Mouse (Mus musculus) CD4-positive, CD25-positive, alpha-beta regulatory T cell, adult 2 months (primary cell): Measurements from ENCODE around the gene Crym.

Experiments used
- DNase-seq: peaks from one replicate; pipeline ENCODE4 v3.0.0-alpha.2; 2012; ENCODE audit warnings: low read depth, low spot score

The Crym gene

GRCm38 (mm10) chr7:120163581-120164251 lies 38.2 kb downstream of the Crym start:
- DNase-seq = no peak

- DNase-seq = no peak
Observed at GRCm38 (mm10) chr7:120158121-120158613, 43.7 kb downstream of the Crym start.

- no peak for DNase-seq
Observed at GRCm38 (mm10) chr7:120157575-120158061, 44.3 kb downstream of the Crym start.

DNA sequence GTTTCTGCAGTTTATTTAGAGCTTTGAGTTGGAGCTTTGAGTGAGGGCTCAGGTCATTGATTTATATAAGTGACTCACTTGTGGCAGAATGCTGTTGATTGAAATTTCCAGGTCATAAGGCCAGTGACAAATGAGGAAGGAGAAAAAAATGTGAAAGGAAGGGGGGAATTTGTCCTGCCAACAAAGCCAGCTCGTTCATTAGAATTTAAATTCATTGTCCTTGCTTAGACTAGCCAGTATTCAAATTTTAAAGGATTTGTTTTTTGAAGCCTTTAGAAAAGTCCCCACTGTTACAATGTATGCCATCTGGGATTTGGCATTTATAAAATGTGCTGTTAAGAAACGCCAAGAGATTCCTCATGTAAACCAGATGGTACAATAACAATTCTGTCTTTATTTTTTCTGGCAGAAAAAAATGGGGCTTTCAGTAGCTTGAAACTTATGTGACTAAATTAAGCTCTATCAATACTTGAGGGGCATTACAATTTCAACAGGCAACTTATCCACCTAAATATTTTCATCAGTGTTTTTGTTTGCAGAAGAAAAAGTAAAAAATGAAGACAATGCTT lies 45.0 kb downstream of the Crym start:
- DNase-seq = no peak

DNA sequence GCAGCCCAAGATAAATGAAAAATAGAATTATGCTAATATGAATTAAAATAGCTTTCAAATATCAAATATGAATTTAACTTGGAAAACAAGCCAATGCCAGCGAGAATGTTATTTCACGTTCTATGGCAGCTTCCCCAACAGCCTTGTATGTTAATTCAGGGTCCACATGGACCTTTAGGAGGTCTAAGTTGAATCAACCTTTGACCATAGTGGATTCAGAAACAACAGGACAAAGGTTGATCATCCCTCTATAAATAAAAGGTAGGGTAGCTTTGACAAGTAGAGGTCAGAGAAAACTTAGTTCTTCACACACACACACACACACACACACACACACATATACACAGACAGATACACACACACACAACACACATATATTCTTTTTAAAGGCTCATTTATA lies 51.0 kb downstream of the Crym start:
- DNase-seq = no peak

GRCm38 (mm10) chr7:120150257-120150656 lies 51.7 kb downstream of the Crym start:
- no peak for DNase-seq

DNA sequence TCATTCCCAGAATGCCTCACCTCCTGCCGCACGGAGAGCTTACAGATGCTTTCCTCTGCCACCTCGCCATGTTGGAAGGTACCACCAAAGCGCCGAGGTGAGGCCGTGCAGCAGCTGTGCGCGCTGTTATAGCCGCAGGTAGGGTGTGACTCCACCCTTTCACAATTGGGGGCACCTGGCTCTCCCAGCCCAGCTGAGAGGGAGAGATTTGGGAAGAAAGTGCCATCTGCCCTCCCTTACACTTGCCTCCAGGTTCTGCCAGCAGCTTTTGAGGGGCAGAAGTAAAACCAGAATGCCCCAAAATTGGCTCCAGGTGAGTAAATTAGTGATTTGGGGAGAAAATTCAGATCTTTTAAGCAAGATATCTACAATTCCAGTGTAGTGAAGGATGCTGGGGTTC lies 56.7 kb downstream of the Crym start, which contains the start of gene Zp2:
Gene Zp2, minus strand, starts transcription at position 101 of the 400 bp plus-strand sequence.
- no peak for DNase-seq

DNA sequence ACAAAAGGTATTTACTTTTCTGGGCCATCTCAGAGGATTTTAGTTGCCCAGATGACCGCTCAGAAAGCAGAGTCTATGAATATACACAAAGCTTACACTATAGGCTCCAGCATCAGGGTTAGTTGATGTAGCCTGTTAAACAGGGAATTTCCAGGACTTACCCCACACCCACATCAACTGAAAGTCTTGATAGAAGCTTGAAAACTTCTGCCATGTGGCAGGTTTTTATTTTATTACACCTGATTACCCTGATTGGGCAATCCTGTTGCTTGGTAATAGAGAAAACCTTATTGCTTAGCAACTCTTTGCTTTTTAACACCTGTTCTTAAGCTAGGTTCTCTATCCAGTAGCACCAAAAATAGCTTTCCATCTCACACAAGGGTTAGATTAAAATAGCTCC lies 59.2 kb downstream of the Crym start:
- DNase-seq = no peak
